Mouse (Mus musculus): ENCODE data around the gene Zswim4. TPM values are rescaled to one million over a fixed set of nuclear protein-coding genes. Genes with fewer than 3 reads are reported as not detected.

Zswim4 gene
- polyA plus RNA-seq, 2 experiments, result 0.74 to 1.9 TPM

DNA sequence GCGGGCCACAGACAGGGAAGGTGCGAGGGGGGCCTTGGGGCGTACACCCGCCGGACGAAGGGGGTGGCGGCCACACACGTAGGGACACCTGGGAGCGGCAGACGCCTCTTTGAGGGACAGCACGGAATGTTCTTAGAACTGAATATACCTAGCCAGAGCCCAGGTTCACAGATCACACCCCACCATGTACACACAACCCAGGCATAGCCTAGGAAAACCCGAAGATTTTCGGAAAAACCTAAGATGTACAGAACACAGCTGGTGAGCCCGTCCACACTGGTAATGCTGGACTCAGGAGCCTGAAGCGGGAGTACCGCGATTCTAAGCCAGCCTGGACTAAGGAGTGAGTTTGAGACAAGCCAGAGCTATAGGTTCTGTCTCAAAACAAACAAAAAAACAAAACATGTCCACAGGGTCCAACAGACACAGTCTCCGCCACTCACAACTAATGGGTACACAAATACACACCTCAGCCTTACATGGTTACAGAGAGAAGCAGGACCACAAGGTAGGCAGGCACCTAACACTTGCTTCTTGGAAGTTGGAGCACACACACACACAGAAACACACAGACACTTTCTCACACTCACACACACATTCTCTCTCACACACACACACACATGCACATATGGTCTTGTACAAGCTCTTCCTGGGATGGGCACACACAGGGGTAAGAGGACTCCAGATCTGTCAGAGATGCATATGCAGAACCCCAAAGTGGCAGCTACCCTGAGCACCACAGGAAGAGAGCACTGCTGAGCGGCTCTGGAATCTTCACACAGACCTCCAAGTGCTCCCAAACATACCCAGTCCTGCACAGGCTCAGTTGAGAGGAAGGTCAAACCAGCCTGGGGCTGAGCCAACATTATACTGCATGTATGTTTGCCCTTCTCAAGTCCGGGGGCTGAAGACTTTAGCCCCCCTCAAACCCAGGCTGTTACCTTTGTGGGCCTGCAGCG is 52.5 kb downstream of the Zswim4 start:
- Histone ChIP-seq H3K9ac (replicated peaks) (peak overlapping the region; percentile 19; the same call in 1 of the 2 replicates), H3K4me1 (replicated peaks; ENCODE audit: control insufficient read depth in 2 of 2, insufficient read depth in 2 of 2, low read length in 1 of 2) (peaks cover 0 to 16% of the 10 kb centered on the region in 2 experiments; a peak in 2 of 4 replicates), H3K4me3 (ENCODE audit: insufficient read depth in 1 of 2, low read depth in 2 of 2, low read length in 2 of 2) (peak overlapping the region; percentile 53 to 58), H3K27me3 (ENCODE audit: control insufficient read depth, insufficient read depth, low read length) (peaks cover 26% of the 10 kb centered on the region), H3K4me2 (ENCODE audit: low read depth) (peak overlapping the region; percentile 64), H3K27ac (no peak overlapping the region), H3K36me3 (replicated peaks; ENCODE audit: control insufficient read depth, insufficient read depth, low read depth) (no peaks in the 10 kb centered on the region), H3K9me3 (ENCODE audit: control insufficient read depth, low read length) (no peaks in the 10 kb centered on the region)
- DNase-seq (ENCODE audit: low read depth in 3 of 3, low spot score in 3 of 3) (no peak), ATAC-seq (ENCODE audit: insufficient read depth) (no peak)
- 22% methylated on average over 21 of the region's 21 CpGs for WGBS (ENCODE audit: insufficient replicate concordance)
- TF ChIP-seq CTCF (IDR thresholded peaks at IDR 0.05; ENCODE audit: low read depth), result no peak
- no peak for TF ChIP-seq EP300 (IDR thresholded peaks at IDR 0.05; ENCODE audit: low read depth)

GRCm38 (mm10) chr8:84183261-84184084 is 53.4 kb downstream of the Zswim4 start:
- no peak for DNase-seq (ENCODE audit: low read depth in 3 of 3, low spot score in 3 of 3)
- 2% methylated on average over 81 of the region's 87 CpGs for WGBS (ENCODE audit: insufficient replicate concordance)
- H3K9me3 ChIP-seq (ENCODE audit: control insufficient read depth, low read length), result no peaks in the 10 kb centered on the region
- H3K36me3 ChIP-seq (replicated peaks; ENCODE audit: control insufficient read depth, insufficient read depth, low read depth), result no peaks in the 10 kb centered on the region
- H3K4me1 ChIP-seq (replicated peaks; ENCODE audit: control insufficient read depth in 2 of 2, insufficient read depth in 2 of 2, low read length in 1 of 2), result peaks cover 0 to 16% of the 10 kb centered on the region in 2 experiments; a peak in 2 of 4 replicates
- no peak for ATAC-seq (ENCODE audit: insufficient read depth)
- H3K9ac ChIP-seq (replicated peaks), result peak overlapping the region; percentile 19
- H3K27me3 ChIP-seq (ENCODE audit: control insufficient read depth, insufficient read depth, low read length), result peaks cover 26% of the 10 kb centered on the region
- peak overlapping the region; percentile 64 for H3K4me2 ChIP-seq (ENCODE audit: low read depth)
- H3K4me3 ChIP-seq (ENCODE audit: insufficient read depth in 1 of 2, low read depth in 2 of 2, low read length in 2 of 2), result peak overlapping the region; percentile 53 to 58
- H3K27ac ChIP-seq, result no peak overlapping the region
- TF ChIP-seq EP300 (IDR thresholded peaks at IDR 0.05; ENCODE audit: low read depth), result no peak
- no peak for TF ChIP-seq CTCF (IDR thresholded peaks at IDR 0.05; ENCODE audit: low read depth)

GRCm38 (mm10) chr8:84182833-84183232 is 54.0 kb downstream of the Zswim4 start:
- DNase-seq (ENCODE audit: low read depth in 3 of 3, low spot score in 3 of 3) (no peak), ATAC-seq (ENCODE audit: insufficient read depth) (no peak)
- no peaks in the 10 kb centered on the region for H3K9me3 ChIP-seq (ENCODE audit: control insufficient read depth, low read length)
- H3K4me1 ChIP-seq (replicated peaks; ENCODE audit: control insufficient read depth in 2 of 2, insufficient read depth in 2 of 2, low read length in 1 of 2), result peaks cover 0 to 16% of the 10 kb centered on the region in 2 experiments; a peak in 2 of 4 replicates
- WGBS (ENCODE audit: insufficient replicate concordance), result 37% methylated on average over 4 of the region's 4 CpGs
- TF ChIP-seq EP300 (IDR thresholded peaks at IDR 0.05; ENCODE audit: low read depth) (no peak), CTCF (IDR thresholded peaks at IDR 0.05; ENCODE audit: low read depth) (no peak)
- peak overlapping the region; percentile 64 for H3K4me2 ChIP-seq (ENCODE audit: low read depth)
- H3K4me3 ChIP-seq (ENCODE audit: insufficient read depth in 1 of 2, low read depth in 2 of 2, low read length in 2 of 2), result peak overlapping the region in 1 of 2 experiments; percentile 53; a peak in 2 of 4 replicates
- H3K27ac ChIP-seq, result no peak overlapping the region
- H3K9ac ChIP-seq (replicated peaks), result no peak overlapping the region
- H3K36me3 ChIP-seq (replicated peaks; ENCODE audit: control insufficient read depth, insufficient read depth, low read depth), result no peaks in the 10 kb centered on the region
- H3K27me3 ChIP-seq (ENCODE audit: control insufficient read depth, insufficient read depth, low read length), result peaks cover 26% of the 10 kb centered on the region

GRCm38 (mm10) chr8:84180530-84181190 is 56.2 kb downstream of the Zswim4 start:
- no peak overlapping the region for H3K27ac ChIP-seq

More at GRCm38 (mm10) chr8:84180530-84181190, 56.2 kb downstream of the Zswim4 start:
- Histone ChIP-seq H3K9me3 (ENCODE audit: control insufficient read depth, low read length) (no peaks in the 10 kb centered on the region), H3K4me3 (ENCODE audit: insufficient read depth in 1 of 2, low read depth in 2 of 2, low read length in 2 of 2) (no peak overlapping the region), H3K36me3 (replicated peaks; ENCODE audit: control insufficient read depth, insufficient read depth, low read depth) (no peaks in the 10 kb centered on the region), H3K4me1 (replicated peaks; ENCODE audit: control insufficient read depth in 2 of 2, insufficient read depth in 2 of 2, low read length in 1 of 2) (peaks cover 0 to 12% of the 10 kb centered on the region in 2 experiments; a peak in 2 of 4 replicates), H3K9ac (replicated peaks) (no peak overlapping the region), H3K4me2 (ENCODE audit: low read depth) (peak overlapping the region; percentile 35; the same call in 1 of the 2 replicates), H3K27me3 (ENCODE audit: control insufficient read depth, insufficient read depth, low read length) (peaks cover 26% of the 10 kb centered on the region)
- 12% methylated on average over 16 of the region's 16 CpGs for WGBS (ENCODE audit: insufficient replicate concordance)
- DNase-seq (ENCODE audit: low read depth in 3 of 3, low spot score in 3 of 3), result no peak
- TF ChIP-seq EP300 (IDR thresholded peaks at IDR 0.05; ENCODE audit: low read depth), result no peak
- 0 out of 2 replicates have a peak, but pooled peaks have one; percentile 6 for TF ChIP-seq CTCF (IDR thresholded peaks at IDR 0.05; ENCODE audit: low read depth)
- peak; percentile 54; the same call in 1 of the 2 replicates for ATAC-seq (ENCODE audit: insufficient read depth)
